Mouse (Mus musculus): ENCODE results near the gene Gm43518.

DNA sequence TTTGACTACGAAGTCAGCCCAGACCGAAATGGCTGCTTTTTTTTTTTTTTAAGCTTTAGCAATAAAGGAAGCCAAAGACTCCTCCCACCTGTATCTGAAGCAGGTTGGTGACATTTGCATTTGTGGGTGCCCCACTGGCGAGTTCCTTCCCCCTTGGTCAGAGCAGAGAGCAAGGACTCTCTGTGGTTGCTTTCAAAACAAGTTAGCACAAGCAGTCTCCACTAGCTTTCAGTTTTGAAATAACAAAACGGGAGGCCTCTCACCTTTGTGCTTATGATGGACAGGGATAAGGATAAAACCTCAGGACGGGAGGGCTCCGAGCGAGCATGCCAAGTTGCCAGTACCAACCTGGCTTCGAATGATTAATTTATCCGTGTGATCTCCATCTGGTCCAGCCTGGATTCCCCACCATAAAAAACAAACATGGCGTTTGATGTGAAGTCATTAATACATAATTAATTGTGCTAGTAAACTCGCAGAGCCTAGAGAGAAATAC is 47.4 kb downstream of the Gm43518 start:
- TF ChIP-seq CTCF (IDR thresholded peaks at IDR 0.05) (no peak), EP300 (IDR thresholded peaks at IDR 0.05; ENCODE audit: insufficient read depth, low read depth, low read length) (no peak), POLR2A (IDR thresholded peaks at IDR 0.05; ENCODE audit: insufficient read depth, low read depth, low read length) (no peak)

Measured in heart, adult 2 months (tissue).